7 mouse cellular contexts compared by ENCODE assay signal in genomic region chr15:85680460-85681224, GRCm38 (mm10). TPM values are rescaled to one million over a fixed set of nuclear protein-coding genes. Genes with fewer than 3 reads are reported as not detected.
A peak's percentile ranks its signal among the peaks of the same experiment; 100 is the strongest.
DNase-seq lines count a peak whose midpoint lies in the region; ATAC-seq and TF ChIP-seq lines count a peak whose summit lies in the region.

No protein-coding gene starts in this region.

- ATAC-seq in hindbrain, embryonic 12.5 days (ENCODE audit: low FRiP score): no peak
- 0 out of 2 replicates have a peak, but pooled peaks have one; percentile 57 for ATAC-seq in limb, embryonic 13.5 days (ENCODE audit: low FRiP score, low read depth)
- no peak for ATAC-seq in liver, postnatal 0 days

- H3K27ac ChIP-seq in hindbrain, embryonic 12.5 days: peak overlapping the region; percentile 64
- no peak overlapping the region for H3K27ac ChIP-seq in hindbrain, embryonic 10.5 days
- H3K27ac ChIP-seq in brown adipose tissue, adult 24 weeks (replicated peaks; ENCODE audit: low read depth, low read length): peak overlapping the region; percentile 51
- H3K27ac ChIP-seq in limb, embryonic 13.5 days: peak overlapping the region; percentile 77
- H3K27ac ChIP-seq in liver, postnatal 0 days (ENCODE audit: low read depth): no peak overlapping the region

- H3K4me2 ChIP-seq in hindbrain, embryonic 12.5 days (replicated peaks): peak overlapping the region; percentile 34
- H3K4me2 ChIP-seq in limb, embryonic 13.5 days (replicated peaks): peak overlapping the region; percentile 38
- H3K4me2 ChIP-seq in liver, postnatal 0 days (ENCODE audit: low read depth, low read length): no peak overlapping the region

- no peak overlapping the region for H3K9ac ChIP-seq in hindbrain, embryonic 12.5 days
- peak overlapping the region; percentile 3; the same call in 1 of the 2 replicates for H3K9ac ChIP-seq in limb, embryonic 13.5 days
- H3K9ac ChIP-seq in liver, postnatal 0 days (replicated peaks): no peak overlapping the region

- DNase-seq in hindbrain, embryonic 10.5 days (ENCODE audit: low spot score): no peak
- DNase-seq in liver, postnatal 0 days: no peak
- no peak for DNase-seq in layer of hippocampus, postnatal 36 days

- WGBS in hindbrain, embryonic 12.5 days: 44% methylated on average over 13 of the region's 13 CpGs
- whole genome bisulfite sequencing in hindbrain, embryonic 10.5 days: 66% methylated on average over 13 of the region's 13 CpGs
- WGBS in limb, embryonic 13.5 days: 31% methylated on average over 13 of the region's 13 CpGs
- 63% methylated on average over 13 of the region's 13 CpGs for WGBS in liver, postnatal 0 days (ENCODE audit: insufficient replicate concordance)

- H3K27me3 ChIP-seq in hindbrain, embryonic 12.5 days: peaks cover 41% of the 10 kb centered on the region
- H3K27me3 ChIP-seq in hindbrain, embryonic 10.5 days (ENCODE audit: insufficient read depth, poor library complexity, severe bottlenecking): peaks cover 94% of the 10 kb centered on the region
- H3K27me3 ChIP-seq in C2C12 (ENCODE audit: control insufficient read depth, insufficient read depth, insufficient read length): no peaks in the 10 kb centered on the region
- peaks cover 1% of the 10 kb centered on the region; the same call in 1 of the 2 replicates for H3K27me3 ChIP-seq in limb, embryonic 13.5 days
- no peaks in the 10 kb centered on the region for H3K27me3 ChIP-seq in liver, postnatal 0 days (ENCODE audit: insufficient read depth, low read length)

- H3K4me1 ChIP-seq in hindbrain, embryonic 12.5 days: peaks cover 45% of the 10 kb centered on the region
- H3K4me1 ChIP-seq in hindbrain, embryonic 10.5 days (replicated peaks): no peaks in the 10 kb centered on the region
- peaks cover 53% of the 10 kb centered on the region for H3K4me1 ChIP-seq in brown adipose tissue, adult 24 weeks (ENCODE audit: control insufficient read depth, insufficient read depth, insufficient read length, low read length)
- peaks cover 53% of the 10 kb centered on the region for H3K4me1 ChIP-seq in limb, embryonic 13.5 days
- no peaks in the 10 kb centered on the region for H3K4me1 ChIP-seq in liver, postnatal 0 days (ENCODE audit: insufficient read depth)

- no peak for TF ChIP-seq CTCF in C2C12 (IDR thresholded peaks at IDR 0.05; ENCODE audit: control insufficient read depth, insufficient read depth, insufficient read length)
- TF ChIP-seq CTCF in liver, postnatal 0 days (IDR thresholded peaks at IDR 0.05; ENCODE audit: low read depth): no peak

- TF ChIP-seq EP300 in liver, postnatal 0 days (IDR thresholded peaks at IDR 0.05; ENCODE audit: low read depth): no peak

- no peaks in the 10 kb centered on the region for H3K9me3 ChIP-seq in hindbrain, embryonic 12.5 days (replicated peaks)
- H3K9me3 ChIP-seq in hindbrain, embryonic 10.5 days: no peaks in the 10 kb centered on the region
- no peaks in the 10 kb centered on the region for H3K9me3 ChIP-seq in limb, embryonic 13.5 days
- H3K9me3 ChIP-seq in liver, postnatal 0 days (ENCODE audit: low read length): no peaks in the 10 kb centered on the region

- H3K36me3 ChIP-seq in hindbrain, embryonic 12.5 days: peaks cover 14% of the 10 kb centered on the region
- H3K36me3 ChIP-seq in hindbrain, embryonic 10.5 days: no peaks in the 10 kb centered on the region
- peaks cover 91% of the 10 kb centered on the region for H3K36me3 ChIP-seq in C2C12 (ENCODE audit: control insufficient read depth, insufficient read depth)
- H3K36me3 ChIP-seq in limb, embryonic 13.5 days: peaks cover 49% of the 10 kb centered on the region
- H3K36me3 ChIP-seq in liver, postnatal 0 days (replicated peaks; ENCODE audit: insufficient read depth, low read length): no peaks in the 10 kb centered on the region

- H3K4me3 ChIP-seq in hindbrain, embryonic 12.5 days: 0 out of 2 replicates have a peak overlapping the region, but pooled peaks have one; percentile 14
- H3K4me3 ChIP-seq in hindbrain, embryonic 10.5 days: no peak overlapping the region
- H3K4me3 ChIP-seq in C2C12 (ENCODE audit: insufficient read depth, poor library complexity, severe bottlenecking): peak overlapping the region; percentile 99
- peak overlapping the region; percentile 32 for H3K4me3 ChIP-seq in brown adipose tissue, adult 24 weeks (ENCODE audit: insufficient read depth, low read depth, low read length)
- peak overlapping the region; percentile 27 for H3K4me3 ChIP-seq in limb, embryonic 13.5 days
- no peak overlapping the region for H3K4me3 ChIP-seq in liver, postnatal 0 days (ENCODE audit: low read depth, low read length)

- H3K79me3 ChIP-seq in C2C12 (ENCODE audit: low read depth): peaks cover 99% of the 10 kb centered on the region

- peak overlapping the region; percentile 90 for H3ac ChIP-seq in C2C12 (ENCODE audit: control insufficient read depth, insufficient read length, low read depth)

- H3K79me2 ChIP-seq in C2C12 (ENCODE audit: control insufficient read depth, insufficient read depth): peaks cover 100% of the 10 kb centered on the region

TF ChIP-seq in C2C12, 6 proteins besides CTCF, POLR2A, EP300 and RAD21:
- TF ChIP-seq MAX (IDR thresholded peaks at IDR 0.05): peak; percentile 48
- no peak for TF ChIP-seq FOSL1 (IDR thresholded peaks at IDR 0.05; ENCODE audit: insufficient read depth, low read length, poor library complexity, severe bottlenecking)

RNA-seq across cellular contexts. Expression of gene Ppara, which starts 54.1 kb away (rescaled TPM):
- polyA plus RNA-seq in hindbrain, embryonic 12.5 days (2016; fragmentation: Nextera tagmentation; extraction: Ambion mirVana): 1.0 and 1.1 TPM in 2 replicates
- polyA plus RNA-seq in hindbrain, embryonic 10.5 days (2016; fragmentation: Nextera tagmentation; extraction: Ambion mirVana): 0.24 and 0.62 TPM in 2 replicates
- 0.08 TPM for polyA plus RNA-seq in C2C12 (2012; fragmentation: generic; extraction: Trizol)
- 53.5 and 108 TPM in 2 replicates for polyA plus RNA-seq in brown adipose tissue, adult 24 weeks (2012; ENCODE audit: insufficient read depth, insufficient read length, missing spikeins)
- polyA plus RNA-seq in limb, embryonic 13.5 days (2015; fragmentation: Nextera tagmentation; extraction: Ambion mirVana): 1.9 and 2.4 TPM in 2 replicates
- 169 and 185 TPM in 2 replicates for polyA plus RNA-seq in liver, postnatal 0 days (2015; fragmentation: Nextera tagmentation; extraction: Ambion mirVana)
- total RNA-seq in layer of hippocampus, postnatal 36 days (2021): 1 to 10 TPM; 3.9 to 4.9 TPM

Comparison
In these comparisons a context has a peak if more than half of its experiments do, and no peak if none do; other contexts are left out.
1. H3K27ac ChIP-seq: peak in hindbrain, embryonic 12.5 days (single experiment), brown adipose tissue, adult 24 weeks (single experiment) and limb, embryonic 13.5 days (single experiment); none in hindbrain, embryonic 10.5 days (single experiment) and liver, postnatal 0 days (single experiment).
2. H3K4me3 ChIP-seq: peak in hindbrain, embryonic 12.5 days (single experiment), C2C12 (single experiment), brown adipose tissue, adult 24 weeks (single experiment) and limb, embryonic 13.5 days (single experiment); none in hindbrain, embryonic 10.5 days (single experiment) and liver, postnatal 0 days (single experiment).
3. RNA of gene Ppara, which starts 54.1 kb away (polyA plus RNA-seq): 169 to 185 TPM in liver, postnatal 0 days and 53.5 to 108 TPM in brown adipose tissue, adult 24 weeks; 1.9 to 2.4 TPM in limb, embryonic 13.5 days, 1.0 to 1.1 TPM in hindbrain, embryonic 12.5 days, 0.24 to 0.62 TPM in hindbrain, embryonic 10.5 days and 0.08 TPM in C2C12 (single experiment); every median in the first group is over 10 times any median in the second.